Mouse (Mus musculus) urinary bladder, postnatal 10 days (tissue): Measurements from ENCODE around the gene Pex7.

Experiments used
- DNase-seq: peaks from one replicate; pipeline ENCODE4 v3.0.0; 2022; ENCODE audit warnings: low spot score

Pex7 gene

DNA sequence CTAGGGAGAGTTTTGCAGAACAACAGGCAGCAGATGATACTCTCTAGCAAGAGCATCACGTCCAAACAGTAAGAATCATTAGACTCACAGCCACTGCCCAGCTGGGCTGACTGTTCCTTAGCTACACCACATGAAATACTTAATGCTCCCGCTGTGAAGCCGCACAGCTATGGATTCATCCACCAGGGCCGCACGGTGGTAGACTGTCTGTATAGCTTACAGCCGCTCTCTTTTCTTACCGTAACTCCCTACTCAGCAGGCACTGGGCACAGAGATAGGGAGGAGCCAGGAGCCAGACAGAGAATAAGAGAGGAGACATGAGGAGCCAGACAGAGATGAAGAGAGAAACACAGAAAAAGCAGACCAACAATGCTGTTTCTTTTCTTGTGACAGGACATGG is 30.8 kb downstream of the Pex7 start:
- no peak for DNase-seq

GRCm38 (mm10) chr10:19875346-19875745 is 32.1 kb downstream of the Pex7 start:
- no peak for DNase-seq

DNA sequence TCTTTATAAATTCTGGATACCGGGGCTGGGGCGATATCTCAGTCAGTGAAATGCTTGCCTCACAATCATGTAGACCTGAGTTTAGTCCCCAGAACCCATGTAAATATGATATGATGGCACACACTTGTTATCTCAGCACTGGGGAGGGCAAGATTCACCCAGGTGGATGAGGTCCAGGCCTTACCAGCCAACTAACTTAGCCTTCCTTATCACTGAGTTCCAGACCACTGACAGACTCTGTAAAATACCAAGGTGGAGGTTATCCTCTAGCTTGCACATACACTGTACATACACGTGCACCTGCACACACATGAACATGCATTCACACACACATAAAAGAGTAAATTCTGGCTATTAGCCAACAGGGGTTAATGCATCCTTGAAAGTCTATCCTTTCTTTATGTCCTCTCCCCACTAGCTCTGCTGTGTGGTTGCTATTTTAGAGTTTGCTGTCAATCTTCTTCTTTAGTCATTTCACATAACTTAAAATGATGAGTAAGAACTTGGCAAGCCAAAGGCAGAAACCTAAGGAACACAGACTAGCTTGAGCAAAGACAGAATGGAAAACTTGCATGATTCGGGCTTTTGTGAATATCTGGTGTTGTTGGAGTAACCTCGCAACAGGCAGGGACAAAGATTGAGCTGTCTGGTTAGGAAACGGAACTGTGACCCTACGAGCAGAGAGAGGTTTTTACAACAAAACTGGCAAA is 51.7 kb downstream of the Pex7 start:
- DNase-seq = no peak

DNA sequence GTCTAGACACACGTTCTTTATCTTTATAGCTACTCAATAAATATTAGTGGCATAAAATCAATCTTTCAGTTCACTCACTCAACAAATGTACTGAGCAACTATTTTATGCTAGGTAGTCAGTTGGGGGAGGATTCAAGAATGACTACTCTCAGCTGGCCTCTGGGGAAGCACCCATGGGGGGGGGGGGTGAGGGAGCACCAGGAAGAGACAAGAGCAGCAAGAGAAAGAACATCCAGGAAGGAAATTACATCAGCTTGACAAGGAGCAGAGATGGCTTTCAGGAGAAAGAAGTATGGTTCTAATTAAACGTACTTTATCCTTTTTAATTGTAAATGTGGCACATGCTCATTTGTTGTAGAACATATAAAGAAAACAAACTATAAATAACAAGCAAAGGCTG is 53.9 kb downstream of the Pex7 start:
- no peak for DNase-seq

- no peak for DNase-seq
These were observed 54.7 kb downstream of the Pex7 start for GRCm38 (mm10) chr10:19852776-19853175.

DNA sequence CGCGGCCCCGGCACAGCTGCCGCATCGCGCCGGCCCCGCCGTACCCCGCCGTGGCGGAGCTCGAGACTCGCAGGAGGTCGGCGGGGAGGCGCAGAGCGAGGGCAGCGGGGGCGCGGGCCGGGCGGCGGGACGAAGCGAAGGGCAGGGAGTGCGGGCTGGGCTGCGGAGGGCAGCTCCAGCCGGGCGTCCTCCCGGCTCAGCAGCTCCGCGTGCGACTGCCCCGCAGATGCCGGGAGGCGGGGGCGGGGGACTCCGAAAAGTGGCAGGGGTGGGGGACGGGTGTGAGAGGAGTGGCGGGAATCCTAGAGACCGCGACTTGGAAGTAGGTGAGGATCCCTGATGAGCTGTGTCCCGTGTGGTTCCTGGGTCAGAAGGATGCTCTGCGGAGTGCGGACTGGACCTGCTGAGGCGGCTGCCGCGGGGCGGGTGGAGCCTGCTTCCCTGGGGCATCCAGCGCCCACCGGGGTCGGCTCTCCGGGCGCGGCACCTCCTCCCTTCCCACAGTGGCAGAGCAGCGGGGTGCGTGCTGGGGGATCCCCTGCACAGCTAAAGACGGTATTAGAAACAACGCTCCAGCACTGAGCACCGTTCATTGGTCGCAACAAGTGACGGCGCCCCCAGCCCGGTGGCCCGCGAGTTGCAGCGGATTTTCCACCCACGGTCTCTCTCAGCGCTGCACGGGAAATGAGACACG is 56.3 kb downstream of the Pex7 start, which contains the start of gene Slc35d3:
TSS of gene Slc35d3 (minus strand) at position 462 of the 694 bp plus-strand sequence.
- DNase-seq = no peak

GRCm38 (mm10) chr10:19850544-19850997 is 56.9 kb downstream of the Pex7 start:
- DNase-seq = no peak

DNA sequence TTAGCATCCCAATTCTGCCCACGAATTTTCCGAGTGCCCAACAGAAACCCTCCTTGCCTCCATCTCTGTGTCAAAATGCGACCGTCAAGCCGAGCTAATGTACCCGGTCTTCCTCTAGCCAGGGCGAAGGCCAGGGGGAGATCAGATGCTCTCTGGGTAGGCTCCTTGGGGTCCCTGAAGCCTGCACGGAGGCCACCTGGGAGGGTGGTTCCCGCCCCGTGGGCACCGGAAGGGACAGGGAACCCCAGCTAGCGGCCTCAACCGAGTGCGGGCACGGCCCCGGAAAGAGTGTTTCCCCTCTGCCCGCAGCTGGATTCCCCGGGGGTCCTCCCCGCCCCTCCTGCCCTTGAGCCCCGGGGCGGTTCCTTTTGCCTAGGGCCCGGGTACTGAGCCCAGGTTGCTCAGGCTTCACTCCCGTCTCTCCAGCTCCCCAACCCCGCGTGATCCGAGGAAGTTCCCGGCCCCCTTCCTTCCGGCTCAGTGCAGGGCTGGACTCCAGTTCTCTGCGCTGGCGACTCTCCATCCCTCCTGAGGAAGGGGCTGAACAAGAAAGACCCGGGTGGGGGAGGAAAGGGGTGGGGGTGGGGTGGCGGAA is 57.6 kb downstream of the Pex7 start:
- DNase-seq = no peak

- DNase-seq = no peak
These were observed 58.3 kb downstream of the Pex7 start for GRCm38 (mm10) chr10:19848928-19849770.

- DNase-seq = no peak
These were observed 67.7 kb downstream of the Pex7 start for GRCm38 (mm10) chr10:19839836-19840235.

- DNase-seq = no peak
These were observed 71.4 kb downstream of the Pex7 start for GRCm38 (mm10) chr10:19835887-19836710.

DNA sequence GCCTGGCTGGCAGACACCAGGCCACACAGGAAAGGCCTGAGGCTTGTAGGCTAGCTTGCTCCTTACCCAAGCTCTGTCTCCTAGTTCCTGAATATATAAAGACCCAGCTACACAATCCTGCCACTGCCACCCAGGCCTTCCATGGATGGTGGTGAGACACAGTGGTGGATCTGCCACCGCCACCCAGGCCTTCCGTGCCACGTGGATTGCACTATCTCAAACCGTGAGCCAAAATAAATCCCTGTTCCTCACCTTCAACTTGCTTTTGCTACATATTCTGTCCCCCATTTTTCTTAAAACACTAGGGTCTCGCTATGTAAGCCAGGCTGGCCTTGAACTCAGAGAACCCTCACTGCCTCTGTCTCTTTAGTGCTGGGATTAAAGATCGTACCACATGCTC is 73.3 kb downstream of the Pex7 start:
- no peak for DNase-seq

DNA sequence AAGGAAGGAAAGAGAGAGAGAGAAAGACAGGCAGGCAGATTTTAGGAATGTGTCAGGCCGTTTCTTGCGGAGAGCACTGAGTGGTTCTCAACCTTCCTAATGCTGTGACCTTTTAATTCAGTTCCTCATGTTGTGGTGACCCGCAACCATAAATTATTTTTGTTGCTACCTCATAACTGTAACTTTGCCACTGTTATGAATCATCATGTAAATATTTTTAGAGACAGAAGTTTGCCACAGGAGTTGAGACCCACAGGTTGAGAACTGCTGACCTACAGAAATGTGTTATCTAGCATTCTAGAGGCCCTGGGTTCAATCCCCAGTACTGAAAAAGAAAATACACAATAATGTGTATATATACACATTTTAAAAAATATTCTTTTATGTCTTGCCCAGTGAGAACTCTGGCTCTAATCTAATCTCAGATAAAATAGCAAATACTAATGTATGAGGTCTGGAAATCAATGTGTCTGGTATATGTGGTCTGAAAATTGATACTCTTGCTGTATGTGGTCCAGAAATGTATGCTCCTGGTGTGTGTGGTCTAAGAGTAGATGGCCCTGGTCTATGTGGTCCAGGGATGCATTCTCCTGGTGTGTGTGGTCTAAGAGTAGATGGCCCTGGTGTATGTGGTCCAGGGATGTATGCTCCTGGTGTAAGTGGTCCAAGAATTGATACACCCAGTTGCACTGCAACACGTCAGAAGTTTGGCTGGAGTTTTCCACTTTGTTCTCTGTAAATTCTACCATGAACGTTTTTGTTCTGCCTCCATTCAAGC is 76.2 kb downstream of the Pex7 start:
- no peak for DNase-seq

DNA sequence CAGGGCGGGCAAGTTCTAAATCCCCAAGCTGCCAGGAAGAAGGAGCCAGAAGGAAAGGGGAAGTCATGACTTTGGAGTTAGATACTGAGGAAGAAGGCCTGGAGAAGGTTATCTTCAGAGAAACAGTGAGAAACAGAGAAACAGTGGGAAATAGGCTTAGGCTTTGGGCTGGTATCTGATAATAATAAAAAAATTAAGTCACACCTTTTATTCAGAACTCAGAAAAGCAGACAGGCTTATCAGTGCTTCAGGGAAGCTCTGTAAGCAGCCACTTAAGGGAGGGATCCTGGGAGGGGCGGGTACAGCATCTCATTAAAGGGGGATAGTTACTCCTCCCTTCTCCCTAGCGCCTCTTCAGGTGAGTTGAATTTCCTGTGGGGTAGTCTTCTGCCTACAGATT is 86.5 kb downstream of the Pex7 start:
- no peak for DNase-seq

DNA sequence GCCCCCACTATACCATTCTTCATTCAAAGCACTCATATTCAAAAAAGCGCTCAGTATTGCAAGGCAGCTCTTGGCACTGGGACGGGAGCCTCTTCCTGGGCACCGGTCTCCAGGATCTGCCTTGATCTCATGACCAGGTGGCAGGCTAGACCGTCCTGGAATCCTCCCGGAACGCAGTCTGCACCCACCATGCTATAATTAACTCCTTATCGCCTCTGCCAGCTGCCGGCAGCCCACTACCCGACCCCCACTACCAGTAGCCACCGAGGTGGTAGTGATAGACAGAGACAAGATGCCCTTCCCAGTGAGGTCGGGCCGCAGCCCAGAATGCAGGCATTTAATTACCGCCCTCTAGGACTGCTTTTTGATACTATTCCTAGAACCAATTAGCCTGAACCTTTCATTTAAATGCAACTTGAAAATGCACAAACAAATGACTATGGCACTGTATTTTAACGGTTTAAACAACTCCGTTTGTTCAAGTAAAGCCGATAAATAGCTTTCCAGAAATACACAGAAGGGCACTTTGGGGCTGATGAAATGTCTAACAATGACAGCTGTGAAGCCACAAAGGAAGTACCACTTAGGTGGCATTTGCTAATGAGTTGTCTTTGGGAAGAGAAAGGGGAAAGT is 88.7 kb downstream of the Pex7 start:
- DNase-seq = no peak

GRCm38 (mm10) chr10:19815371-19815770 is 92.1 kb downstream of the Pex7 start:
- DNase-seq = no peak

GRCm38 (mm10) chr10:19811436-19812172 is 95.9 kb downstream of the Pex7 start:
- no peak for DNase-seq

DNA sequence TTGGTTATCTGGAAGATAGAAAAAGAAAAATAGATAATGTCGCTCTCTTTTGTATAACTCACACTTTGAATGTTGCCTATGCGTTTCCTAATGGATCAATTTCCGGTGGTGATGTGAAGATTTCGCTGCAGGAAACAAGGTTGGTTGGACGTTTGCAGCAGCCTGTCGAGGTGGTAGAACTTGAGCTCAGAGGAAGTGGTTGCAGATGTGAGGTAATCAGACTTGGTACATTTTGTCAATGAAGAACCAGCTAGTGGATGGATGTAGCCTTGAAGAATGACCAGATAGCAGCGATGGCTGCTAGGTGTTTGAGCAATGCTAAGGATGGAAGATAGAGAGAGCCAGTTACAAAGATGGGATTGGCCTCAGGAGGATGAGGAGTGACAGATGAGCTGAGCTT is 102.7 kb downstream of the Pex7 start:
- no peak for DNase-seq
